In the genomic region with DNA sequence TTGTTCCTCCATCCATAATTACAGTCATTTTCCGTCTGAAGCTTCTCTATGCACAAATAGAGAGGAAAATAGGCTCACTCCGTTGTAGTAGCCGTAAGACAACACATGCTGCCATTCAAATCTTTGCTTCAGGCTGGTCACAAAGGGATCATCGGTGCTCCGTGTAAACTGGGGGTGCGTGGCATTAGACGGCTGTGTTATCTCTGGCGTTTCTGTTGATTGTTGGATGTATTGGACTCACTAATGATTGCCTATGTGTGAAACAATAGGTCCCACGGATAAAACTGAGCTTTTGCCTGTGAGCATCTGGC, we compare ENCODE assay signal across 15 mouse cellular contexts.
DNase-seq lines count a peak whose midpoint lies in the region; ATAC-seq lines count a peak whose summit lies in the region.
"Had no signal": no experiment of that assay in that cellular context is flagged by ENCODE, and none has a peak within 500 bp of the region (broad histone marks: within the 10 kb centered on the region; RNA-seq: fewer than 3 reads in every experiment).

No protein-coding gene starts in this region.

- H3K27me3 ChIP-seq in midbrain, embryonic 11.5 days (ENCODE audit: control insufficient read depth, insufficient read depth, low read length): no peaks in the 10 kb centered on the region
- no peaks in the 10 kb centered on the region for H3K27me3 ChIP-seq in midbrain, embryonic 10.5 days (ENCODE audit: low read depth, poor library complexity, severe bottlenecking)
- no peaks in the 10 kb centered on the region for H3K27me3 ChIP-seq in hindbrain, embryonic 10.5 days (ENCODE audit: insufficient read depth, poor library complexity, severe bottlenecking)
- H3K27me3 ChIP-seq in midbrain, embryonic 13.5 days: no peaks in the 10 kb centered on the region
- H3K27me3 ChIP-seq: limb, embryonic 15.5 days had no signal

- H3K4me2 ChIP-seq in midbrain, embryonic 11.5 days: no peak overlapping the region
- H3K4me2 ChIP-seq in midbrain, embryonic 13.5 days (replicated peaks): peak overlapping the region; percentile 40
- H3K4me2 ChIP-seq: limb, embryonic 15.5 days had no signal

- peaks cover 10% of the 10 kb centered on the region for H3K4me1 ChIP-seq in midbrain, embryonic 11.5 days (ENCODE audit: control insufficient read depth, insufficient read depth, low read length)
- H3K4me1 ChIP-seq in midbrain, embryonic 10.5 days: peaks cover 12% of the 10 kb centered on the region; the same call in 1 of the 2 replicates
- H3K4me1 ChIP-seq in hindbrain, embryonic 10.5 days (replicated peaks): peaks cover 24% of the 10 kb centered on the region
- H3K4me1 ChIP-seq in midbrain, embryonic 13.5 days (replicated peaks): peaks cover 41% of the 10 kb centered on the region

- H3K27ac ChIP-seq in midbrain, embryonic 11.5 days (ENCODE audit: low read depth, low read length): peak overlapping the region; percentile 48
- no peak overlapping the region; the same call in 1 of the 2 replicates for H3K27ac ChIP-seq in midbrain, embryonic 10.5 days (replicated peaks)
- peak overlapping the region; percentile 70 for H3K27ac ChIP-seq in hindbrain, embryonic 10.5 days
- peak overlapping the region; percentile 83 for H3K27ac ChIP-seq in midbrain, embryonic 13.5 days
- H3K27ac ChIP-seq: limb, embryonic 15.5 days had no signal

- peaks cover 3% of the 10 kb centered on the region; the same call in 1 of the 2 replicates for H3K9me3 ChIP-seq in midbrain, embryonic 11.5 days (ENCODE audit: control insufficient read depth, low read length)
- H3K9me3 ChIP-seq in midbrain, embryonic 10.5 days (replicated peaks): peaks cover 9% of the 10 kb centered on the region; the same call in 1 of the 2 replicates
- H3K9me3 ChIP-seq in hindbrain, embryonic 10.5 days: peaks cover 10% of the 10 kb centered on the region
- peaks cover 4% of the 10 kb centered on the region for H3K9me3 ChIP-seq in midbrain, embryonic 13.5 days
- H3K9me3 ChIP-seq: limb, embryonic 15.5 days had no signal

- H3K9ac ChIP-seq in midbrain, embryonic 11.5 days (ENCODE audit: low read length): no peak overlapping the region; the same call in 1 of the 2 replicates
- peak overlapping the region; percentile 5; the same call in 1 of the 2 replicates for H3K9ac ChIP-seq in midbrain, embryonic 13.5 days (replicated peaks)
- H3K9ac ChIP-seq: limb, embryonic 15.5 days had no signal

- ATAC-seq in midbrain, embryonic 11.5 days (ENCODE audit: low FRiP score): no peak
- peak; percentile 60 for ATAC-seq in midbrain, embryonic 13.5 days
- ATAC-seq: inflammation-experienced regulatory T-cells, adult 6 months had no signal

- H3K36me3 ChIP-seq in midbrain, embryonic 11.5 days (ENCODE audit: control insufficient read depth, insufficient read depth, low read length): no peaks in the 10 kb centered on the region
- H3K36me3 ChIP-seq in midbrain, embryonic 10.5 days: no peaks in the 10 kb centered on the region
- 0 out of 2 replicates have a peak, but pooled peaks cover 3% of the 10 kb centered on the region for H3K36me3 ChIP-seq in hindbrain, embryonic 10.5 days
- no peaks in the 10 kb centered on the region for H3K36me3 ChIP-seq in midbrain, embryonic 13.5 days
- H3K36me3 ChIP-seq: limb, embryonic 15.5 days had no signal

- WGBS in midbrain, embryonic 11.5 days: 73% methylated on average over 9 of the region's 9 CpGs
- 90% methylated on average over 9 of the region's 9 CpGs for WGBS in midbrain, embryonic 10.5 days
- 67% methylated on average over 9 of the region's 9 CpGs for WGBS in hindbrain, embryonic 10.5 days
- 17% methylated on average over 9 of the region's 9 CpGs for WGBS in midbrain, embryonic 13.5 days

- no peak overlapping the region for H3K4me3 ChIP-seq in midbrain, embryonic 11.5 days (ENCODE audit: low read depth, low read length)
- no peak overlapping the region for H3K4me3 ChIP-seq in midbrain, embryonic 10.5 days
- H3K4me3 ChIP-seq in hindbrain, embryonic 10.5 days: no peak overlapping the region
- H3K4me3 ChIP-seq in midbrain, embryonic 13.5 days (replicated peaks): no peak overlapping the region; the same call in 1 of the 2 replicates
- H3K4me3 ChIP-seq: limb, embryonic 15.5 days had no signal

- peak; percentile 79 for DNase-seq in midbrain, embryonic 11.5 days (ENCODE audit: low spot score, missing footprints)
- no peak for DNase-seq in midbrain, embryonic 10.5 days (ENCODE audit: low spot score)
- DNase-seq in hindbrain, embryonic 10.5 days (ENCODE audit: low spot score): no peak
- no peak for DNase-seq in adrenal gland, adult (ENCODE audit: inconsistent age in 2 of 2, low spot score in 1 of 2)
- DNase-seq in cerebellum, adult 9-11 months: no peak
- no peak for DNase-seq in cerebellum, adult 11-12 months
- DNase-seq: adrenal gland, postnatal 25 days; cerebellum, postnatal 36 days; gastrocnemius, postnatal 10 days; kidney, adult 8-10 months; right cerebral cortex, postnatal 4 days; thymus, postnatal 4 days had no signal
